Mouse (Mus musculus) CD4-positive, CD25-positive, alpha-beta regulatory T cell, adult 4 months (primary cell): ENCODE data around the gene Sfxn3. TPM values are rescaled to one million over a fixed set of nuclear protein-coding genes. Genes with fewer than 3 reads are reported as not detected.

ENCODE experiments used
- ATAC-seq: one replicate; pipeline ENCODE4 v1.8.0; 2017
- polyA plus RNA-seq, 2 experiments: library from polyadenylated mRNA; unstranded; fragments of 100-300 nt; shearing (Covaris generic); gene quantifications; one replicate each; pipeline ENCODE4 v1.2.1; 2017

The Sfxn3 gene
- polyA plus RNA-seq, 2 experiments from 2014 or later: 92.5 to 132 TPM

DNA sequence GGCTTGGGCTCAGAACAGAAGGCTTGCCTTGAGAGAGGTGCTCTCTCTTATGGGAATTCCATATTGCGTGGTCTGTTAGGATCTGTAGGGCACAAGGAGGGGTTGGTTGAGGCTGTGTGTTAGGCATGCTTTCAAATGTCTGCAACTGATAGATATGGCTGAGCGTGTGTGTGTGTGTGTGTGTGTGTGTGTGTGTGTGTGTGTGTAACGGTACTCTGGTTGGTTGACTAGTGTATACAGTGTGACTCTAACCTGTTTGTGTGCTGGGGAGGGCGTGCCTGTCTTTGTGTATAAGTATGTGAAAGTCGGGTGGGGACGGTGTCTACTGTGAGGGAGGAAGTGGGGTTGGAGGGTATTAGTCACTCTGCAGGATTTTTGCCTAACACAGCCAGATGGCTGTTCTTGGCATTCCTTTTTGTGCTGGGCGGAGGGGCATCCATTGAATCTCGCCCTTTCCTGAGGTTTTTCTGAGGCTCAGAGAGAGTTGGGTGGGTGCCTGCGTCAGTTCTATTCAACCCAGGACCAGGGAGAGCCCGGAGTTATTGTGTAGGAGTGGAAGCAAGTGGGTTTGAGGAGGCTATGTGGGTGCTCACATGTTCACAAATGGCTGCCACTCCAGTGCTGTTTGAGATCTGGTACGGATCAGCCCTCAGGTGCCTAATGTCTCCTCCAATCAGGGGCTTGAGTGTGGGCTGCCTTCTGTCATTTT, 786 bp downstream of the Sfxn3 start:
- peak; percentile 78 for ATAC-seq

DNA sequence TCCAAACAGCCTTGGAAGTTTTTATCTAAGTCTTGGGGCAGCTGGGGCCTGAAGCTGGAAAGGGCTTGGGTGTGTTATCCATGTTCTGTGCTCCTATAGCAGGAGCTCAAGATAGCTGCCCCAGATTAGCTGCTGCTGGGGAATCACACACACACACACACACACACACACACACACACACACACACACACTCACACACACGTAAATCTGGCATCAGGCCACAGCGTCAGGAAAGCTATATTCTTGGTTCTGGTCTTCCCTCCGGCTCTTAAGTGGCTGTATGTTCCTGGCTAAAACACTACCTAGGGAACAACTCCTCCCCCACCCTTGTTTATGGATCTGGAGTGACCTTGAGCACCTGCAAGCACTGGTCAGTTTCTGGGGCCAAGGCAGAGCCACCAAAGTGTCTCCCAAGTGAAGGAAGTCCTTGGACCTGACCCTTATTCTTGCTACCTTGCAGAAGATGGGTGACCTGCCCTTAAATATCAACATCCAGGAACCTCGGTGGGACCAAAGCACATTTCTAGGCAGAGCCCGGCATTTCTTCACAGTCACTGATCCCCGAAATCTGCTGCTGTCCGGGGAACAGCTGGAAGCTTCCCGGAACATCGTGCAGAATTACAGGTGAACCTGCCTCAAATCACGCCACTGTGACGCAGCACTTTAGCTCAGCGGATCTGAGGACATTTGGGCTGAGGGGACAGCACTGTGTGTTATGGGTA, 1.5 kb downstream of the Sfxn3 start:
- no peak for ATAC-seq

DNA sequence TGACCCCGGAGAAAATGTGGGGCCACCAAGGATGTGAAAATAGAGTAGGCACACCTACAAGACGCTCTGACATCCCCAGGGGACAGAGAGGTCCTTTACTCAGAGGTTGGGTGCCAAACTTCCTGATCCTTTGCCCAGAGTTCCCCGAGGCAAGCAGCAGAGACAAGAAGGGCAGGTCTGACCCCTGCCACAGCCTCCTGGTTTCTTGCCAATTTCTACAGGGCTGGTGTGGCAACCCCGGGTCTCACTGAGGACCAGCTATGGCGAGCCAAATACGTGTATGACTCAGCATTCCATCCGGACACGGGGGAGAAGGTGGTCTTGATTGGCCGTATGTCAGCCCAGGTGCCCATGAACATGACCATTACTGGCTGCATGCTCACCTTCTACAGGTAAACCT, 2.2 kb downstream of the Sfxn3 start:
- no peak for ATAC-seq

DNA sequence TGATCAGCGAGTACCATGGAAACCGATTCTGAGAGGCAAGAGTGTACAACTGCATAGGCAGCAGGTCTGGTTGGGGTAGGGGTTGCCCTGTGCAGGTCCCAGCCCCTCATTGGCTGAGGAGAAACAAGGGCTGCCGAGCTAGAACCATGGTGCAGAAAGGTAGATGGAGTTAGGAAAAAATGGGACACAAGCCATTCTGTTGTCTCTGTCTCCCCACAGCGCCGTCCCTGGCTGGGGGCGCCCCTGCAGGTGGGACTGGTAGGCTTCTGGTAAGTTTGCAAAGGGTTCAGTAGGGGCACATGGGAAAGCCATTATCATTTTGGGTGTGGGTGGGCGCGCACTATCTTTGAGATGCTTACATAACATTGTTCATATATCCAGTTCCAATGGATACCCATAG, 6.1 kb downstream of the Sfxn3 start:
- ATAC-seq: no peak

DNA sequence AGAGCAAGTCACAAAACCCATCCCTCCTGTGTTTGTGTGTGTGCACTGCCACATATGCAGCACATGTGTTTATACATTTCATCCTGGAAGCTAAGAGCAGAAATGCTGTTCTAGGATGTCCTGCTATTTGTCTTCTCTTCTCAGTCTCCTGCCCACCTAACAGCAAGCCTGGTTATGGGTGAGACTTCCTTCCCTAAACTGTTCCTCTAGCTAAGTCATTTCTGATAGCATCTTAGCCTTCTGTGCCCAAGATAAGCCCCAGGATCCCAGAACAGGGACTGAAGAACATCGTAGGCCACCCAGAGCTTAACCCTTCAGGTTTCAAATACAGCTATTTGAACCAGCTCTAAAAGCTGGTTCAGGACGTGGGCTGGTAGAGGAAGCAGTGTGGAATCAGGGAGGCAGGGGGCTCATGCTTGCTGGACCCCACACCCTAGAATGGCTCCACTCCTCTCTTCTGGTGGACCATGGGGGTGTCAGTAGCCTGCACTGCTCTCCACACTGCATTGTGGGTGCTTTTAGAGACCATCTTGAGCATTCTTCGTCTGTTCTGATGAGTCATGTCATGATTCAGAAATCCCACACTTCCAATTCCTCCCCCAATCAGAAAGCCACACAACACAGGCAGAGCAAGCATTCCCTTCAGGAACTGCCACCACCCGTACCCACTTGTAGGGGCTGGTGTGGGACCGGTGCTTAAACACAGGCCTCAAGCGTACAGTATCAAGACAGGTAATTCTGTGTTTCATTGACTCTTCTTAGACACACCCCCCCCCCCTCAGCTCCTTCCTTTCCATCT, 7.8 kb downstream of the Sfxn3 start:
- ATAC-seq: no peak

DNA sequence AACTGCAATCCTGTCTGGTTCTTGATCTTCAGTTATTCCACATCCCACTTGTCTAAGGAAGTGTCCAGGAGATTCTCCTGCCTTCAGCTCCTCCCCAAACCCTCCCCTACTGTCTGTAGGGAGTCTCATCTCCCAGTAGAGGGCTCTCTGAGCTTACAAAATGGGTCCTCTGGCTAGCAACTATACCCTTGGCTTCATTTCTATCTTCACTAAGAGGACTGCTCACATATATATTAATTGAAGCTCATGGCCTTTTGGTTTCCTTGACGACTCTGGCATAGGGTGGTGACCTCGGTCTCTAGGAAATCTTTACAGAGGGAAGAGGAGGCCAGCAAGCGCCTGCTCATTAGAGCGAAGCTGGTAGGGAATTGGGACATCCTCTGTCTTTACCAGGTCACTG, 9.1 kb downstream of the Sfxn3 start:
- ATAC-seq: peak; percentile 27

DNA sequence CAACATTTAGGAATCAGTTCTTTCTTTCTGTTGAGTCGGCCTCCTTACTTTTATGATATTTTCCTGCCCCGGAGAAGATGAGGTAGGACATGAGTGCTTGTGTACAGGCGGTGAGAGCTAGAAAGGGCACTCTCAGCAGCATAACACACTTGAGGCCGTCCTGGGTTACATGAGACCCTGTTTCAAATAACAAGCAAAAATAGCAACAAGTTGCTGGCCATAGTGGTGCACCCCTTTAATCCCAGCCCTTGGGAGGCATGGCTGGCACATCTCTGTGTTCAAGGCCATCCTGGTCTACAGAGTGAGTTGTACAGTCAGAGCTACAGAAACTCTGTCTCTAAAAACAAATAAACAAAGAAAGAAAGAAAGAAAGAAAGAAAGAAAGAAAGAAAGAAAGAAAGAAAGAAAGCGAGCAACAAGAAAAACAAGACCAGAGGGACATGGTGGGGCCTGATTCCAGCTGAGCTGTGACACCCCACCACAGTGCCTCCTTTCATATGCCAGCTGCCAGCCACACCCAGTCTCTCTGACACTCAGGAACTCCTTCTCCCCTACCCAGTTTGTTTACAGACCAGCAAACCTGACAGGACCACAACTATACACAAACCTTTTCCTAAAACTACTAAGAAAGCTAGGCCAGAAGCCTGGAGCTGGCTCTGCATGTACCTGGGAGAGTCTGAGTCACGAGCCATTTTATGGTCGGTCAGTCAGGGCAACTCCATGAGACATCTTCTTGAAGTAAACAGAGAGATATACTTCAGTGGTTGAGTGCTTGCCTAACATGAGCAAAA, 9.8 kb downstream of the Sfxn3 start:
- ATAC-seq: no peak

DNA sequence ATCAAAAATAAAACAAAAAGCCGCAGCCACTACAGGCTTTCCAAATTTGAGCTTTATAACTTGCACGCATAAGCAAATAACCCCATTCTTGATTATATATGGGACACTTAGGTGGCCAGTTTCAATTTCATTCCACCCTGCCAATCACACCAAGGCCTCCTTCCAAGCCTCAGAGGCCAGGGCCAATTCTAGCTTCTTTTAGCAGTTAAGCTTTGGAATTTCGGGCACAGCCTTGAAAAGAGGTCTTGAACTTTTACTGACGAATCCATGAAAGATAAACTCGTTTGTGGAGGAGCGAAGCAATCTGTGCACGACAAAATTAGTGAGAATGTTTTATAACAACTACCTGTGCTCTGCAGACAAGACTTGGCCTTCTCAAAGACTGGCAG, 10.4 kb downstream of the Sfxn3 start:
- no peak for ATAC-seq

DNA sequence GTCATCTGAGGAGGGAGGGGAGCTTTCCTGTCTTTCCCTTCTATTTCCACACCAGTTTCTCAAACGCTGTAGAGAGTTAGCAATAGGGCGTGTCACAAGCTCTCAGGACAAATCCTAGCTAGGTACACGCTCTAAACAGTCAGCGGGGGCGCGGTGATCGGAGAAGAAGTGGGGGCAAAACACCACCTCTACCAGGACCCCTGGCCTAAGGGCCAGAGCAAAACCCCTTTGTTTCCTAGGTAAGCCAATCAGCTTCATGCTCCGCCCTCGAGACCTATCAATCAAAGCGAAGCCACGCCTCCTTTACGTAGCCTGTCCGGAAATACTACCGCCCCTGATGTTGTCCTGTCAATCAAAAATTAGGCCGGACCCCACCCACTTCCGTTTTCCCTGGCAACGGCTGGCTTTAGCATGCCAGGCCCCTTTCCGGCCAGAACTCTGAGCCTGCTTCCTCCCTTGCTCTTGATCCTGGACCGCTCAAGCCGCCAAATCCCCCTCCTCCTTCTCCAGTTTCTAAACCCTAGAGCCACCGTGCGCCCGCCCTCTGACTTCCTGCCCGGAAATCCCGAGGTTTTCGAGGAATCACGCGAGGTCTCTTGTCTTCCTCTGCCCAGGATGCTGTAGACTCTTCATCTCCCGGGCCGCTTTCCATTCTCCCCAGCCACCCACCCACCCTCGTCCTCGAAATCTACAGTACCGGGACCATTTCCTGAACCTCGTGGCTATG, 11.0 kb downstream of the Sfxn3 start:
- ATAC-seq: peak; percentile 94

DNA sequence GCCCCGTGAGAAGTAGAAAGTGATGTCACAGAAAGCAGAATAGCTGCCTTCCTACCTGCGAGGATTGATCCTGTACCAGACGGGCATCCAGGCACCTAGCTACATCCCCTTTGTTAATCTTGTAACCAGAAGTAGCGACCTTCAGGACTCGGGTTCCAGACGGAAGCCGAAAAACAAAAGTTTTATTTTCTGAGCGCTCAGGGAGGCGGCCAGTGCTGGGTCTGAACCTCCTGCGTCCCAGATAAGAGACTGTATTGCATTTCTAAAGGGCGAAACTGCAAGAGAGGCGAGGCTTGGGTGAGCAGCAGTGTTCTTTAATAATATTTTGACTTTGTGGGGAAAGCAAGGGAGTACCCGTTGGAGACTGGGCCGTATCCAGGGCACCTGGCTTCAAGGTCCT, 11.5 kb downstream of the Sfxn3 start:
- no peak for ATAC-seq

DNA sequence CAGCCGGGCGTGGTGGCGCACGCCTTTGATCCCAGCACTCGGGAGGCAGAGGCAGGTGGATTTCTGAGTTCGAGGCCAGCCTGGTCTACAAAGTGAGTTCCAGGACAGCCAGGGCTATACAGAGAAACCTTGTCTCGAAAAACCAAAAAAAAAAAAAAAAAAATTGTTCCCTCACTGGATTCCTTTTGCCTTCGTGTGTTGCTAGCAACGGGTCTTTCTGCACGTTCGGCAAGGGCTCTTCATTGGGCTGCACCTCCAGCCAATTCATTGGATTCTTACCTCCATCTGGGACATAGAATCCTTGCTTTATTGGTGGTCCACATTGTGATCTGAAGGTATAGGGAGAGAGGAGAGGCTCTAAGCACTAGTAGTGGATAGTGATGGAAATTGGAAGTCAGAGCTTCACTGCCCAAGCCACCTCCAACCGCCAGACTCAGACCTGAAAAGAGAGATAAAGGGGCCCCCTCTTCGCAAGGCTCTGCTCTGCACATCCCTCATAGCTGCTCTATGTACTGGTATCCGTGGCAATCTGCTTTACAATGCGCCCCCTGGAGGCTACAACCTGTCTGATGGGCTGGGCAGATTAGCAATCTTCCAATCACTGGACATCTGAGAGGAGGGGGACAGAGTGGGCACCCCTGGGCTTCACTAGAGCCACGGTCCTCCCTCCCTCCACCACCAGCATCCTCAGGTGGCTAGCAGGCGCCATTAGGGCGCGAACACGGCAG, 16.4 kb downstream of the Sfxn3 start:
- peak; percentile 75 for ATAC-seq

DNA sequence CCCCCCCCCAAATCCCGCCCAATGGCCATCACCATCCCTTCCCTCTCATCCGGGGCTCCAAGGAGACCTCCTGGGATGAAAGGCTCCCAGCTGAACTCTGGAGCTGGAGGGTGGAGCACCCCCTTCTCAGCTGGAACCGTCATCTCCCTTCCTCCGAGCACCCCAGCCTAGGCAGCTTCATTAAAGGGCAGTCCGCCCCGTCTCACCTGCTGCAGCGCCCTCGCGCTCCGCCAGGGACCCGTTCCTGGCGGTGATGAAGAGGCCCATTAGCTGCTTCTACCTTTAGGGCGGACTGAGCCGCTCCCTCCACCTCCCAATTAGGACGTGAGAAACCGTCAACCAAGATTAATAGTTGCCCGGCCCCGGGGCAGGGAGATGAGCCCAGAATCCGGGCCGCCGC, 17.9 kb downstream of the Sfxn3 start:
- no peak for ATAC-seq

DNA sequence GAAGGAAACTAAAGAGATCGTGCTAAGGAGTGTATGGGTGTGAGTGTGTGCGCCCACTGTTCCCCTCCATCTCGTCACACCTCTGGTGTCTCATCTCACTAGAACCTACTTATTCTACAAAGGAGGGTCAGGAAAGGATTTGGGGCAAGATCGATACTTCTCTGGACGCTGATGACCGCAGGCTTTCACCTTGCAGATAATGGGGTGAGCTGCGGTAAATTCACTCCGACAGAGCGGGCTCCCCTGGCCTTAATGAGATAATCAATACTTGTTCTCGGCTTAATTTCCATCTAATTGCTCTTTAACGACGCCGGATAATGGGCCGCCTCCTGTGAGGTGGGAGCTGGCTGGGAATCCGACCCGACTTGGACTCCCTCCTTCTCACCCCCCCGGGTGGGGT, 19.9 kb downstream of the Sfxn3 start:
- ATAC-seq: no peak

DNA sequence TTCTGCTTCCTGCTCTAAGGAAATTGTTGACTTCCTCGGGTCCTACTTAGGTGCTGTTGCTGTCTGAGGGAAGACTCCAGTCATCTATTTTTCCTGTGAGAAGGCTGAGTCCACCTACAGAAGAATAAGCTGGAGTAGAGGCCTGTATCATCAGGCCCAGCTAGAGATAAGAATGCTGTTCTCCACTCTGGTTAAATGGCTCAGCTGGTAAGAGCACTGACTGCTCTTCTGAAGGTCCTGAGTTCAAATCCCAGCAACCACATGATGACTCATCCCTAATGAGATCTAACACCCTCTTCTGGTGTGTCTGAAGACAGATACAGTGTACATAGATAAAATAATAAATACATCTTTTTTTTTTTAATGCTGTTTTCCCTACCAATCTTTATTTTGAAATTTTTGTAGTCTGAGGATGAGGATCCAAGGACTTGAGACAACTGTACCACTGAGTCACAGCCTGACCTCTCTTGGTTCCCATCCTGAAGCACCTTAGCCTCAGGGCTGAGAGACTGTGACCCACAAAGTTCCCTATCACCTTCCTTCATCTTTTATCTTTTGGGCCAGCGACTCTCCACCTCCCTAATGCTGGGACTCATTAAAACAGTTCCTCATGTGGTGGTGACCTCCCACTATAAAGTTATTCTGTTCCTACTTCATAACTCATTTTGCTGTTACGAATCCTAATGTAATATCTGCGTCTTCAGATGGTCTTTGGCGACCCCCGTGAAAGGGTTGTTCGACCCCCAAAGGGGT, 20.6 kb downstream of the Sfxn3 start:
- ATAC-seq: no peak

DNA sequence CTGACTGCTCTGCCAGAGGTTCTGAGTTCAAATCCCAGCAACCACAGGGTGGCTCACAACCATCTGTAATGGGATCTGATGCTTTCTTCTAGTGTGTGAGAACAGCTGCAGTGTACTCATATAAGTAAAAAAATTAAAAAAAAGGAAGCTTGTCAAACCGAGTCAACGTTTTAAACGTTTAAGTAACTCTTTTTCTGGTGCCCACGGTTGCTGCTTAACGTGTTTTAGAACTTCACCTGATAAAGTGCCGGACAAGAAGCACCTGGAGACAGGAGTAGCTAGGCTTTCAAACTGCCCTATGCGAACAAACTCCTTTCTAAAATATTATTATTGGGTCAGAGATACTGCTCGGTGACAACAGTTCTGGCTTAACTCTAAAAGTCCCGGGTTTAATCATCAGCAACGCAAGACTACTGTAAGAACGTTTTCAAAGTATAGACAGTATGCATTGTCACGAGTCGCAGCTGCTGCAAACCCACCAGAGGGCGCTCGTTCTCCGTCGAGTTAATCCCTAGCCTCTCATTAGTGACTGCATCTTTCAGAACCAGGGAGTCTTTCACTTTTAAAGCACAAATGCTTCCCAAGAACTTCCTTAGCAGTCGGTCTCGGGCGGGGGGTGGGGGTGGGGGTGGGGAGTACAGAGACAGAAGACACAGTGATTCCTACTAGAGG, 26.7 kb downstream of the Sfxn3 start:
- peak; percentile 58 for ATAC-seq

DNA sequence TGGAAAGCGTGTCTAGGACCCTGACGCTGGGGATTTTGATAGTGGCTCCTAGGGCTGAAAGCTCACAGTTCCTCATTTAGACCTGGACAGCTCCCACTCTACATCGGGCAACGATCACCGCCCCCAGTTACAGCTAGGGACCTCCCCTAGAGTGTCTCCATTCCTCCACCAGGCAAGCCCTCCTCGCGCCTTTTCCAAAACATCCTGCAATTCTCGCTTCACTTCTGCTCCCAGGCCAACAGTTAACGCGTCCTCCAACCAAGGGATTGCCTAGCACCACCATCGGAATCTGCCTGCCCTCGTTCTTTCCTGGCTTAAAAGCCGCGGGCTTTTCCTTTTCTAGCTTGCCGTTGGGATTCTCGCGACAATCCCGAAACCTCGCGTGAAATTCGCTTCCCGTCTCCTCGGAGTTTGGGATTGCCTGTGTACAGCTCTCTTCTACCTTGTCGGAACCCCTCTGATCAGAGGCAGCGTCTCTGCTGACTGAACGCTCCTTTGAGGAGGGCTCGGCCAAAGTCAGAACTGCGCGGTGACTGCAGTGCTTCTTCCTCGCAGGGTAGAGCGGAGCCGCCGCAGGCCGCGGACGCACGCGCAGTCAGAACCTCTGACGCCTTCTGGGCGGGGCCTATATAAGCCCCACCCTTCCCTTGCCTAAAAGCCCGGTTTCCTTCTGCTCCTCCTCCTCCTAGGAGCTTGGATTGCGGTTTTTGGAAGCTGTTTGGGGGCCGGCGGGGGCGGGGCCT, 27.4 kb downstream of the Sfxn3 start, which contains the start of gene Kazald1:
Kazald1 (plus strand) TSS at position 662 of the 743 bp plus-strand sequence.
- peak; percentile 71 for ATAC-seq

DNA sequence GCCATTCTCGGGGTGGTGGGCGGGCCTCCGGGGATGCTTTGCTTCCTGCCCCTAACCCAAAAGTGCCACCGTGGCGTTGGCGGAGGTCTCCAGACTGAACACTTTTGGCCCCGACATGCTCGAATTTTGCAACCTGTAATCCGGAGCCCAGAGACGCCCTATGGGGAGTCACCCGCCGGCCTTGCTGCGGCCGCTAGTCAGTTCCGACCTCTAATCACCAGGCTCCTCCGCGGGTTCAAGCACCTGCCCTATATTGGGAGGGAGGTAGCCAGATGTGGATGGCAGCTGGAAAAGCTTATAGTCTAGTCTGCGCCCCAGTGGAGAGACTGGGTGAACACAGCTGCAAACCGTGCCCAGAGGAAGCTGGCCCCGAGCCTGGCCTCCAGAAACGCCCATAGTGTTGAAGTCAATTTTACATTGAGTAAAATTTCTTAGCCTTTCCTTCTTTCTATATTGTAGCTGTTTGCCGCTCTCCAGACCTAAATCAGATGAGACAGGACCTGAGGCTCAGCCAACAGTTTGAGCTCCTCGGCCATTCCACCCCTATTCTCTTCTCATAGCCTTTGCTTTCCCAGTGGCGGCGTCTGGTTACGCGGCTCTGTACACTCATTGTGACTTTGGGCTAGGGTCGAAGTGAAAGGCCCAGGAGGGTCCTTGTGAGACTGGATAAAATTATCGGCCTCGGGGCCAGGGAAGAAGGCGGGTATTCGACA, 28.2 kb downstream of the Sfxn3 start:
- peak; percentile 30 for ATAC-seq

DNA sequence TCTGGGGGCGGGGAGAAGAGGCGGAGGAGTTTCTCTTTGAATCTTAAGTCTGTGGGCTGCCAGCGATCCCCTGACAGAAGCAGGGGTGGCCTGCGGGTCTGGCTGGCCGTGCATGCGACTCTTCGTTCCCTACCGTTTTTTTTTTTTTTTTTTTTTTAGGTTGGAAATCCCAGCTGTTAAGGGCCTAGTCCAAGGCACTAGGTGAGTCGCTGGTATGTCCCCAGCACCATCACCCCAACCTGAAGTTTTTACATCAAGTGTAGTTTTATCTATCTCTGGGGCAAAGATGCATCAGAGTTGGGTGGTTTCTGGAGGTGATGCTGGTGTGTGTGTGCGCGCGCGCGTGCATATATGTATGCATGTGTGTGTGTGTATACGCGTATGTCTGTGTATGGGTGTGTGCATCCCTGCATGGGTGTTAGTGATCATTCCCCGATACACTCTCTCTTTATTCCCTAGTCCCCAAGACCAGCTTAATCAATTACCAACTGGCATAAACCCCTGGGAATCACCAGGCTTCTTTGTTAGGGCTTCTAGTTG, 28.8 kb downstream of the Sfxn3 start:
- no peak for ATAC-seq
